Mouse (Mus musculus) adrenal gland, postnatal 14 days (tissue): ENCODE measurements around the gene Tshz3. TPM values are rescaled to one million over a fixed set of nuclear protein-coding genes. Genes with fewer than 3 reads are reported as not detected.

ENCODE experiments used
- DNase-seq: peaks from one replicate; pipeline ENCODE4 v3.0.0; 2021; ENCODE audit warnings: mixed read lengths
- total RNA-seq: library from RNA; stranded (reverse); gene quantifications from 2 replicates; pipeline ENCODE4 v1.2.3, GENCODE M21; 2021

Gene Tshz3
- total RNA-seq, 1 experiment from 2014 or later = 5.3 TPM

DNA sequence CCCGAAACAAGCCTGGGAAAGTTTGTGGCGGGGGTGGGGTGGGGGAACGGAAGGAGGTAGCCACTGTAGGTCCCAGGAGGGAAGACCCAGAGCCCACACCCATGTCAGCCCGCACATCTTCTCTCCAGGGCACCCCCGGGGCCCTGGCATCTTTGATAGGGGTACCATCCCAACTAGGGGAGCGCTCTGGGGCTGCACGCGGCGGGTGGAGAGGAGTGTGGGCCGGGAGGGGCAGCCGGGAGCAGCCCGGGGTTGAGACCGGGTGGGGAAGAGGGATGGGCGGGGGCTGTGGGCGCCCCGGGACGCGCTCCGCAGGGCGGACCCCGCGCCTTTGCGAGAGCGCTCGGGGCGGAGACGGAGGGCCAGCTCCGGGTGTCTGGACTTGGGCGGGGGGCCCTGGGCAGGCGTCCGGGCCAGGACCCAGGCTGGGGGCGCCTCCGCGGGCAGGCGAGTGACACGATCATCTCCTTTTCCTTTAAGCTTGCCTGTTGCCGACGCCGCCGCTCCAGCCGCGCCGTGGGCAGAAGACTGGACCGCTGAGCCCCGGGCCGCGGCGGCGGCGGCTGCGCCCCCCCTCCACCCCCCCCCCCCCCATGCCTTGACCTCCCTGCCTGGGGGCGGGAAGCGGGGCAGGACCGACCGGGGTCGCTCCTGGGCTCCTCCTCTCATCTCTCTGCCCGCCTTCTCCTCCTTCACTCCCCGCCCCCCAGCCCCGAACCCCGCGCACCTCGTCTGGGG lies 631 bp upstream of the Tshz3 start:
- DNase-seq = peak; percentile 63

- no peak for DNase-seq
Observed at GRCm38 (mm10) chr7:36698589-36698946, 650 bp downstream of the Tshz3 start.

- no peak for DNase-seq
Observed at GRCm38 (mm10) chr7:36699001-36699987, 1.4 kb downstream of the Tshz3 start.

GRCm38 (mm10) chr7:36706636-36707035 lies 8.7 kb downstream of the Tshz3 start:
- DNase-seq = no peak

GRCm38 (mm10) chr7:36707266-36707665 lies 9.3 kb downstream of the Tshz3 start:
- no peak for DNase-seq

GRCm38 (mm10) chr7:36707681-36708350 lies 9.9 kb downstream of the Tshz3 start:
- DNase-seq = no peak

DNA sequence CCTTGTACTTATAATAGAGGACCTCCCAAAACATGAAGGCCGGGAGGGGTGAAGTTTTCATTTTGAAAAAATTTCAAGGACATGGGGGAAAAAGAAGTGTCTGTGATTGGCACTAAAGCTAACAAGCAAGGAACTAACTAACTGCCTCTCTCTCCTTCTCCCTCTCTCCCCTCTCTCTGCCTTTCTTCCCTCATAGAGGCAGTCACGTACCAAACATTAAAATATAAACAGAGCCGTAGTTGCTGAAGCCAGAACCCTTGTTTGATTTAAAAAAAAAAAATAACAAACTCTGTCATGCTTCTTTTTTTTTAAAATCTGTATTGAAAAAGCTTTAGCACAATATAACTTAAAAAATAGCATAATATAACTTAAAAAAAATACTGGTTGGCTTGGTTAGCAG lies 10.9 kb downstream of the Tshz3 start:
- no peak for DNase-seq

GRCm38 (mm10) chr7:36709239-36709638 lies 11.3 kb downstream of the Tshz3 start:
- peak; percentile 52 for DNase-seq

GRCm38 (mm10) chr7:36709974-36710373 lies 12.1 kb downstream of the Tshz3 start:
- DNase-seq = no peak

- DNase-seq = no peak
Observed at GRCm38 (mm10) chr7:36710387-36710786, 12.5 kb downstream of the Tshz3 start.

- DNase-seq = peak; percentile 48
Observed at GRCm38 (mm10) chr7:36711766-36712165, 13.8 kb downstream of the Tshz3 start.

DNA sequence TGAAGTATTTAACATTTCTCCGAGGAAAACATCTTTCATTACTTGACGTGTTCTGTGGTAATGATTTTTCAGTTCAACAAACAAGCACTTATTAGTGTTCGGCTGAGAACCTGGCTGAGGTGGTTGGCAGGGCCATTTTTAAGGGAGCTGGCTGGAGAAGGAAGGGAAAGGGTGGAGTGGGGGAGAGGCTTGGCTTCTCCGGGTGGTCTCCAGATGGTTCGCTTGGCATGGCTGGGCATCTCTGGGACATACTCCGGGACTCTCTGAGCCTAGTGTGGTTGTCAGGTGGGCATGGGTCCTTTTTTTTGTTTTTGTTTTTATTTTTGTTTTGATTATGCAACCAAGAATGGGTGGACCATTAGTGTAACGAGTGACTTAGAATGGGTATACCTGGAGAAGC lies 16.4 kb downstream of the Tshz3 start:
- DNase-seq = no peak

DNA sequence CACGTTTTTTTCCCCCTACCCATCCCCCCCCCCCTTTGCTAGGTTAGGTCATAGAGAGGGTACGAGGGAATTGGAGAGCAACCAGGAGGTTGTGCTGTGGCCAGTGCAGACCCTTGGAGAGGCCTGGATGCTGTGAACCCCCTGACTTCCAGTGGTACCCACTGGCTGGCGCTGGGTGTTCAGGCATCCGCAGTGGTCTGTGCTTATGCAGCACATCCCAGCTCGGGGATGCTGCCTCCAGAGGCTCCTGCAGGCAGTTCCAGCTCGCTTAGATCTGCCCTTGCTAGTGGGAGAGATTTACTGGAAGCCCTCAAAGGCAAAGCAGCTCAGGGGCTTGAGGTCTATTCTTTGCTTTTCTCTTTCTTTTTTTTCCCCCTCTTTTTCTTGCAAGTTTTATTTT lies 19.3 kb downstream of the Tshz3 start:
- no peak for DNase-seq

DNA sequence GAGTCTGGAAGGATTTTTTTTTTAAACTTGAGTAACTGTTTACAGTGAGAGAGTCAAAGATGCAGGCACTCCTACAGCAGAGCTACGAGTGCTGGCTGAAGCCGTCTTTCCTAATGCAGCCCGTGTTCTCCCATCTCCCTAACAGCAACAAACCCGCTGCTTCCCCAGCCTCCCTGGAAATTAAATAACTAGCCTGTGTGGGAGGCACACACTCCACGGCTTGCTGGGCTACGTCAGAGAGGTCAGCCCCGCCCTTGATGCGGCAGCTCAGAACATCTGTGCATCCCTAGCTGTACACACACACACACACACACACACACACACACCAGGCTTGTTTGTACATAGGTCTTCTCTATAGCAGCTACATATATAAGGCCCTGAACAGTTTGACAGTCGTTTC lies 22.9 kb downstream of the Tshz3 start:
- peak; percentile 27 for DNase-seq

- no peak for DNase-seq
Observed at GRCm38 (mm10) chr7:36736303-36737050, 38.6 kb downstream of the Tshz3 start.

DNA sequence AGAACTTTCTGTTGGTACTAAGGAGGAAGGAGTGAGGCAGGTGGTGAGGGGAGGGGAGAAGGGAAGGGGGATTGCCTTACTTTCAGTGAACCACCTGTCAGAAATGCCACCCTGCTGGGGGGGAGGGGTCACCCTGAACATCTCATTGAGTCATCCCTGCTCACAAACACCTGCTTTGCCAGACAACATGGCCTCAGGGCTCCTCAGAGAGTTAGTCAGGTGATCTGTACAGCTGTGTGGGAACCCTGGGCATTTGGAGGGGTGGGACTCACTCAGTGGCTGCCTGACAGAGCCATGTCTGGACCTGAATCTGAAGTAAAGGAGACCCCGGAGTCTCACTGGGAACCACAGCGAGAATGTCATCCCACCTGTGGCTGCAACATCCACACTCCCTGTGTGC lies 53.6 kb downstream of the Tshz3 start:
- no peak for DNase-seq

- DNase-seq = no peak
Observed at GRCm38 (mm10) chr7:36767501-36768092, 69.7 kb downstream of the Tshz3 start.

- DNase-seq = no peak
Observed at GRCm38 (mm10) chr7:36773086-36773485, 75.2 kb downstream of the Tshz3 start.

DNA sequence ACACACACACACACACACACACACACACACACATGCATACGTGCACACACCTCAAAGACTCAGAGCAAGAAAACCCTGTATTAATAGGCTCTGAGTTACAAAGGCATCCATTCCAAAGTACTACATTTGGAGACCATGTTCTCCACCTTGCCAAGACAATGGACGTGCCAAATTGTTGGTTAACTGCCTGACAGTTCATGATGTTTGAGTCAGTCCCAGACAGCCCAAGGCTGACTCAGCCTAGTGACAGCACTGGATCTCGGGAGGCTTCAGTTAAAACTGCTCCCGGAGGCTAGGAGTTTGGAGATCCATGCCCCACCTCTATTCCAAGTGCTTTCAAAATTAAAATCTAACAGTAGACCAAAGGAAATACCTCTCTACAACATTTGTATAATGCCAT lies 79.0 kb downstream of the Tshz3 start:
- peak; percentile 36 for DNase-seq

DNA sequence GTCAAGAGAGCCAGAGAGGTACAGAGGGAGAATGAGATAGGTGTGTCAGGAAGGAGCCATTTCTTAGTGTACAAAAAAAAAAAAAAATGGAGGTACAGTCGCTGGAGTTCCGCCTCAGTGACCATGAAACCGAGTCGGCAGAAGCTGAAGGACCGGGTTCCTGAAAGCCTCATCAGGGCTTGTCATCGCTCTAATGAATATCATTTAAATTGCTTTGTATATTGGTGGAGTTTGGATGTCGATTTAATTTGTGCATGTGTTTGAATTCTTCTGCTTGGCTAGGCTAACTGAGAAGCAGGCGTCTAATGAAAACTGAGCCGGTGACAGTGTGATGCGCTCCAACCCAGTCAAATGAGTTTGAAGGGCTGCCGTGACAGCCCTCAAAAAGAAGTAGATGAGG lies 80.5 kb downstream of the Tshz3 start:
- no peak for DNase-seq

GRCm38 (mm10) chr7:36784243-36784773 lies 86.4 kb downstream of the Tshz3 start:
- no peak for DNase-seq
